Mouse (Mus musculus): ENCODE data around the gene N4bp1.

Gene N4bp1

DNA sequence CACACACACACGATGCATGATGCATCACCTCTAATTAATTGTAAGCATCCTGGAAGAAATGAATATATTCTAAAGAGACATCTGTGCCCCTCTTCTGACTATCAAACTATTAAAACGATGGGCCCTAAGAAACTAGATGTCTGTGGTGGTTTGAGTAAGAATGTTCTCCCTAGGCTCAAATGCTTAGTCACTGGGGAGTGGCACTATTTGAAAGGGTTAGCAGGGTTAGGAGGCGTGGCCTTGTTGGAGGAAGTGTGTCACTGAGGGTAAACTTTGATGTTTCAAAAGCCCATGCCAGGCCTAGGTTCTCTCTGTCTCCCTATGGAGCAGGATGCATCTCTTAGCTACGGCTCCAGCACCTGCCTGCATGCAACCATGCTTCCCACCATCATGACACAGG, 10.3 kb upstream of the N4bp1 start:
- no peak for DNase-seq (ENCODE audit: low read depth)

- no peak for DNase-seq (ENCODE audit: low read depth)
Observed at GRCm38 (mm10) chr8:86894194-86894761, 9.2 kb upstream of the N4bp1 start.

GRCm38 (mm10) chr8:86893554-86893953, 8.5 kb upstream of the N4bp1 start:
- no peak for DNase-seq (ENCODE audit: low read depth)

- DNase-seq (ENCODE audit: low read depth), result peak; percentile 48
Observed at GRCm38 (mm10) chr8:86891533-86891932, 6.5 kb upstream of the N4bp1 start.

- DNase-seq (ENCODE audit: low read depth), result peak; percentile 85
Observed at GRCm38 (mm10) chr8:86888058-86888939, 3.2 kb upstream of the N4bp1 start.

DNA sequence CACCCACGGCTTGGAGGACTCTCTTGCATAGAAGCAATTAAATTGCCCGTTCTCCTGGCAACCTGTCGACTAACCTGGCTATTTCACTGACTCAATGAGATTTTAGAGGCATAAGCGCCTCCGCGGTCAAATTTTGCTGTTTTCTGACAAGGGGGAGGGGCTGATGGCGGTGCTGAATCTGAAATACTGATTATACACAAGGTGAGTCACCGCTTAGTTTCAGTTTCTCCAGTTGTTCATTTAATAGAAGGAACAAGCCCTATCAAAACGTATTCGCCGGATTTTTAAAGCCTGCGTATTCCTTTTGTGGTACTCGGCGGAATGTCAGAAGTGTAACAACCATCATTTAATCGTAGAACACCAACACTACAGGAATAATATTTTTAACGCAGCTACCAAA, 991 bp downstream of the N4bp1 start:
- DNase-seq (ENCODE audit: low read depth), result peak; percentile 93

- DNase-seq (ENCODE audit: low read depth), result peak; percentile 72
Observed at GRCm38 (mm10) chr8:86882568-86883478, 2.2 kb downstream of the N4bp1 start.

DNA sequence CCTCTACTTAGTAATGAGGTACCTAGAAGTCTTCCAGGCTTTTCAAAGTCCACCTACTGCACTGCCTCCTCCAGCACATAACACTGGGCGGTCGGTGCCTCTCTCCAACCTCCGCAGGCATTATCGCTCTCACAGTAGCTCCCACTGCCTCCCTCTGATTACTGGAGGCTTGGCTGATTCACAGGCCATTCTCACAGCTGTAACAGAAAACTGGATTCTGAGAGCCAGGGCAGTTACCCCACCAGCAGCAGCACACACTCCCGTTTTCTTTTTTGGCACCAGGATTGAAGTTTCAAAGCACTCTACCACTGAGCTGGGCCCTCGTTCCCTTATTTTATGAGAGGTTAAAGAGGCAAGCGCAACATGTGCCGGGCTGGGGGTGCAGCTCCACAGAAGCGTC, 3.1 kb downstream of the N4bp1 start:
- no peak for DNase-seq (ENCODE audit: low read depth)

GRCm38 (mm10) chr8:86881068-86881609, 3.9 kb downstream of the N4bp1 start:
- no peak for DNase-seq (ENCODE audit: low read depth)

DNA sequence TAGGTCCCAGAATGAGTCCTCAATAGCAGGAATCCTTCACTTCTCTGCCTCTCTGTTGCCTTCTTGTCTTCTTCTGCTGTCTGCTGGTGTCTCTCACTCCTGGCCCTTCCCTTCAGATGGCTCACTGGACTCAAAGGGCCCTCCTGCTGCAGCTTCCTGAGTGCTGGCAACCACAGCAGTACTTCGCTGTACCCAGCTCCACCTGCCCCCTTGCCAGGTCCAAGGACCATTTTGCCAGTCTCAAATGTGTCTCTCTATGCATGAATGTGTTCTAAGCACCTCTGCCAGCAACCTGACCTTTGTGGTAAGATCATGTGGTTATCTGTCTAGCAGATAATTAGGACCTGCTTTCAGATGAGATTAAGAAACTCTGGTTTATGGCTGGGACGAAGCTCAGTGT, 8.2 kb downstream of the N4bp1 start:
- no peak for DNase-seq (ENCODE audit: low read depth)

GRCm38 (mm10) chr8:86874055-86874454, 11.0 kb downstream of the N4bp1 start:
- DNase-seq (ENCODE audit: low read depth), result no peak

DNA sequence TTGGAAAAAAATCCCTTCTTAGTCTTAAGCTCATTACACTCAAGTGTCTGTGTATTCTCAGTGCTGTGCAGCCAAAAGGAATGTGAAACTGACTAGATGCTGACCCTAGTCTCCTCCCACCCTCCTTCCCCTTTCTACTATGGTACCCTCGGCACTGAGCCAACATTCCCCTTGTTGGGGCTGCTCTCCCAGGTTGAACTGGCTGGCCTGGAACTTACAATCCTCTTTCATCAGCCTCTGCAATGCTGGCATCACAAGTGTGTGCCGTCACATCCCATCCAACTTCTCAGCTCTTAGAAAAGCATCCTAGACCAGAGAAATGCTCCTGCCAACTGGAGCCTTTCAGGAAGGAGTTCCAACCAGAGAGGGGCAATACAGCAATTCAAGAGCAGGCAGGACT, 11.9 kb downstream of the N4bp1 start:
- no peak for DNase-seq (ENCODE audit: low read depth)

DNA sequence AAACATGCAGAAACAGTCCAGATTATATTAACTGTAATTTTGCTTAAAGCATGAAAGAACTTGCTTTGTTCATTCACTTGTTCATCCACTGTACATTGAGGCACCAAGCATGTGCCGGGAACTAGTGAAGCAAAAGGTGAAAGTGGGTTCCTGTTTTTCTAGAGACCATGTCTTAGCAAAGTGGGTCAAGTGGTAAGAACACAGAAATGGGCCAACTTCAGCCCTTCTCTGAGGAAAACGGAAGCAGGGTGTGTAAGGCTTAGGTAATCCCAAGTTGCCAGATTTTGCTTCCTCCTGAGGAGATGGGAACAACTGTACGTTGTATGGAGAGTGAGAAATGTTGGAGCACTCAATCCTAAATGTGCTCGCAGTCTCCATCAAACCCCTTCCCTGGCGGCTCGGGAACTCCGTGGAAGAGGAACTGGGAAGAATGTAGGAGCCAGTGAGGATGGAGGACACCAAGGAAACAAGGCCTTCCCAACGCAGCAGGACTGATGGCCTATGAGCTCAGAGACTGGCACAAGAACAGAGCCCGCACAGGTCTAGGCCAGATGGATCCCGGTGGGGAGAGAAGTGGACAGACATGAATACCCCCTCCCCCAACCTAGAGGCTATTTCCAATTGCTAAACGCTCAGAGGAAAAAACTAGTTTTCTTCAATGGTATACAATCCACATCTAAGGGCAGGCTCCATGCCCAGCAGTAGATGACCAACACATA, 12.8 kb downstream of the N4bp1 start:
- DNase-seq (ENCODE audit: low read depth), result no peak

- DNase-seq (ENCODE audit: low read depth), result no peak
Observed at GRCm38 (mm10) chr8:86871421-86871820, 13.6 kb downstream of the N4bp1 start.

DNA sequence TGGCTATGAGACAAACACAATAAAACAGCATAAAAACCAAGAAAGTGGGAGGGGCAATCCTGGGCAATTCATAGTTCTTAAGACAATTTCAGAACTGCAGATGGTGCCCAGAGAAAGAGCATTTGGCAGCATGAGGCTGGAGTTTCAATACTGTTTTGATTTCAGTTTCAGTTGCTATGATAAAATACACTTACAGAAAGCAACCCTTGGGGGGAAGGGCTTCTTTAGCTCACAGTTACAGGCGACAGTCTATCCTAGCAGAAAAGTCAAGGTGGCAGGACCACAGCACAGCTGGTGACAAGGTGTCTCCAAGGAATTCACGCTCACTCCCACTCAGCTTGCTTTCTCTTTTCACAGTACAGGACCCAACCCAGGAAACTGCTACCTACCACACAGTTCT, 14.3 kb downstream of the N4bp1 start:
- peak; percentile 89 for DNase-seq (ENCODE audit: low read depth)

DNA sequence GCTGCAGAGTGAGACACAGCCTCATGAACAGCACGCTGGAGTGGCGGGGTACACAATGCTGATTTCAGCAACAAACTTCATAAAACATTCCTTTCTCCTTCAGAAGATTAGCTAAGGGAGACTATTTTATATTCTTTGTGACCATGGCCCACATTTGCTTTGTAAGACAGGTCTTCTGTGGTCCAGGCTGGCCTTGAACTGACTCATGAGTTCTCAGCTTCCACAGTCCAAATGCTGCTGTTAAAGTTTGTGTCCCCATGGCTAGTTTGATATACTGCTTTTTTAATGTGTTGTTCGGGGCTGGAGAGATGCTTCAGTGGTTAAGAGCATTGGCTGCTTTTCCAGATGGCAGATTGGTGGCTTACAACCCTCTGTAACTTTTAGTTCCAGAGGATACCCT, 17.0 kb downstream of the N4bp1 start:
- DNase-seq (ENCODE audit: low read depth), result no peak

DNA sequence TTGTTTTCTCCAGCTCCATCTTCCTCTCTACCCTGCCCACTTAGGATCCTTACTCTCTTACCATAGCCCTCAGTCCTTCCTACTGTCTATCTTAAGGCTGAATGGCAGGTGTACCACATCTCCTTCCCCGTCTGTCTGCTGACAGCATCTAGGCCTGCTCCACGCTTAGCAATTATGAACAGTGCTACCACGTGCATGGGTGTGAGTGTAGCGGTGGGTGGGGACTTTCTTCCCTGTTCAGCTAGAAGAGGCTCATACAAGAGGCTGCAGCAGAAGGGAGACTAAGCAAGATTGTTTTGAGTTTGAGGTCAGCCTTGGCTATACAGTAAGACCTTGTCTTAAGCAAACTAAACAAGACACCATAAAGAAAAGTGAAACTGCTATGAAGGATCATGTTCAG, 20.3 kb downstream of the N4bp1 start:
- peak; percentile 76 for DNase-seq (ENCODE audit: low read depth)

DNA sequence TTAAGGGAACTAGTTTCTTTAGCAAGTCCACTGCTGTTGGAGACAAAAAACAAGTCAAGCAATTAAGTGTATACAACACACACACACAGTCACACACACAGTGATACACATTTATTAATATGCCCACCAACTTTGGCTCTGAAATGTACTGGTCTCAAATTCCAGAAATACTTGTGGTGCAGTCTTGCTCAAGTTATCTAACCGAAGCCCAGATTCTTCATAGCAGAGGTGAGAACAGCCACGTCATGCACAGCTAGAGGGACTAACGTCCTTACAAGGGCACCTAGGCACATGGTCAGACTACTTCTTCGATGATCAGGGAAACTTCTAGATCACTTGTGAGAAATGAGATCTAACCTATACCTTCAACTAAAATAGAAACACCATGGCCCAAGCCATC, 22.2 kb downstream of the N4bp1 start:
- DNase-seq (ENCODE audit: low read depth), result no peak

DNA sequence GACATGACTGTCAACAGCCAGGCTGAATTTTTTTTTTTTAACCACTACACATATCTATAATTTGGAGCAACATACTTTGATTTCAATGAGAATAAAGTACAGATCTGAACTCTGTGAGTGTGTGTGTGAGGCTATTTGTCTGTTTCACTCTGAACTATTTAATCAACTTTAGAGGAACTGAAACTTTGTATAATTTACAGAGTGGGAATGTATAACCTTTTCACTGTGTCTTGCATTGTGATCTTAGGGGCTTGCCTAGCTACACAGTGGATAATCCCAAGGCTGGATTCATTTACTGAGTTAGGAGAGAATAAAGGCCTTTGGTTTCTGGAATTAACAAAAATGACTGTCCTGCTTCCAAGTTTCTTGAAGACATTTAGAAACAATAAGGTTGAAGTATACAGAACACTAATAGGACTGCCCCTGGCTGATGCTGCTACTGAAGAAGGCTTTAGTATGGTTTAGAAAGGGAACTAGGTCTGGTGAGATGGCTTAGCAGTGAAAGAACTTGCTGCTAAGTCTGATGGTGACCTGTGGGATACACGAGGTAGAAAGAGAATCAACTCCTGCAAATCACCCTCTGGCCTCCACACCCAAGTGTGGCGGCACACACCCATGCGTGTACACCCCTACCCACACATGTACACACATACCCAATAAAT, 22.8 kb downstream of the N4bp1 start:
- no peak for DNase-seq (ENCODE audit: low read depth)

GRCm38 (mm10) chr8:86861516-86861915, 23.5 kb downstream of the N4bp1 start:
- DNase-seq (ENCODE audit: low read depth), result no peak

DNA sequence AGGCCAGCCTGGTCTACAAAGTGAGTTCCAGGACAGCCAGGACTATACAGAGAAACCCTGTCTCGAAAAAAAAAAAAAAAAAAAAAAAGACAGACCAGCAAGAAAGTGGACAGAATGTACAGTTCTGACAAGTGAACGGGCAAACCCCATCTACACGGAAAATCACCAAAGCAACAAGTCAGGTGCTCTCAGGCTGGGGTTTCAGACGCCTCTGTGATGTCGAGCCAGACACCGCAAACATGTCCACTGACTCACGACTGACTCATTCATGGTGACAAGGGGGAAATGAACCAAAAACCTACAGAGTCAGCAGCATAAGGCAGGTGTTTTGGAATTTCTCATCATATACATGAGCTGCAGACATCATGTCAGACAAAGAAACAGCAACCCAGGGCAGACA, 28.8 kb downstream of the N4bp1 start:
- DNase-seq (ENCODE audit: low read depth), result peak; percentile 95

Data from induced T-regulatory cell, adult 2 months (primary cell).